Mouse (Mus musculus) urinary bladder, postnatal 25 days (tissue): ENCODE measurements around the gene Cavin2.
A peak's percentile ranks its signal among the peaks of the same experiment; 100 is the strongest.

ENCODE experiments used
- DNase-seq: peaks from one replicate; pipeline ENCODE4 v3.0.0; 2022; ENCODE audit warnings: low spot score

Gene Cavin2

DNA sequence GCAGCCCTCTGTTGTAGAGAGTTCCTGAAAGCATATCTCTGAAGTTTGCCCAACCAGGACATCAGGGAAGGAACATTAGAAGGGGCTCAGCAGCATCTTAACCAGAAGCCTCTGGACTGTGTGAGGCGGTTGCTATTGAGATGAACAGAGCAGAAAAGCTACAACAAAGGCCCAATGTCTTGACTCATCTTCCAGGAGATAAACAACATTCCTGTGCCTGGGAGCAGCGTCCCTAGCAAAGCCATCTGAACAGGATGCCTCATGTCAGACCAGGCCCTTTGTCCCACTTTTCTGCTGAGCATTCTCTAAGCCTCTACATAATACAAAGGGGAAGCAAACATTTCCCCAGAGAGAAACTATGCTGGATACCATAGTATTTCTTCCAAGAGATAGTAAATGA lies 26.6 kb downstream of the Cavin2 start:
- DNase-seq, result no peak

DNA sequence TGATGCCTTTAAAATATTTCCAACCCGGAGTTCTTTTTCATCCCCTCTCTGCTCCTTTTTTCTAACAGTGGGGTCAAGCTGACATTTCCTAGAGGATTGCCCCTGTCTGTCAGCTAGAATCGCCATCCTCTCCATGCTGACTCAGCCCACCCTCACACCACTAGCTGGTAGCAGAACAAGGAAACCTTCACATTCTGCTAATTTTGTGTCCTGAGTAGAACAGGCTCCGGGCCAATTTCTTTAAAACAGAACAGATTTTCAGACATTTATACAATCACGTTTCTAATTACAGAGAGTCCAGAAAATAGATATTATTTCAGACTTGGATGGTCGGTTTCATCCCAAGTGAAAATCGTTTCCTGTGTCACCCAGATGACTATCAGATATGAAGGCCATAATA lies 34.6 kb downstream of the Cavin2 start:
- DNase-seq, result no peak

GRCm38 (mm10) chr1:51328541-51328940 lies 39.6 kb downstream of the Cavin2 start:
- DNase-seq, result no peak

- DNase-seq, result no peak
These were observed 44.1 kb downstream of the Cavin2 start for GRCm38 (mm10) chr1:51332986-51333385.

DNA sequence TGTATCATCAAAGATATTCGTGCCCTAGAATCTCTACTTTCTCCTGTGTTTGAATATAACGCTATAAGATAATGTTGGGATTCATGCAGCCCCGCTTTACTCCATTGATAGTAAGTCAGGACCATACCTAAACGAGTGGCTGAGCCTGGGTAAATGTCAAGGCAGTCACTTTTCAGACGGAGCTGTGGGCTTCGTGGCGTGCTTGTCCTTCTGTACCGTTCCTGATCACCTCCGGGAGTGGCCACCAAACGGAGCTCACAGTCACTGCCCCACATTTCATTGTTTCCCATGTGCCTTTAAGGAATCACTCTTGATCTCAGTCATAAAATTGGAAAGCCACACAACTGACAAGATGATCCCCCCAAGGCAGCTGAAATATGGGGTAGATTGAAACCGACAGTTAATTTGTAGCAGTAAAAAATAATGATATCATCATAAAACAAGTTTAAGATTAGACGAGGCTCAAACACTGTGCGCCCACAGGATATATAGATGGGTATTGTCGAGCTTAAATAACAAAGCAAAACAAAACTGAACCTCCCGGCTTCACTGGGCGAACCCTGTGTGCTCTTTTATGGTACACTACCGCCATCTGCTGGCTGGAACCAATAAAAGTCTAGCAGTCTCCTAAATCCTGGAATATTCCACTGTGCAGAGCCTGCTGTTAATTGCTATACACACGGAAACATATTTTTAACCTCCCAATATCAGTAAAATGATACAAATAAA lies 44.8 kb downstream of the Cavin2 start:
- DNase-seq, result peak; percentile 88

GRCm38 (mm10) chr1:51334289-51334688 lies 45.4 kb downstream of the Cavin2 start:
- no peak for DNase-seq

- no peak for DNase-seq
These were observed 46.2 kb downstream of the Cavin2 start for GRCm38 (mm10) chr1:51335081-51335480.

- DNase-seq, result no peak
These were observed 55.2 kb downstream of the Cavin2 start for GRCm38 (mm10) chr1:51344160-51344559.

- DNase-seq, result no peak
These were observed 58.7 kb downstream of the Cavin2 start for GRCm38 (mm10) chr1:51347596-51347995.

- no peak for DNase-seq
These were observed 59.7 kb downstream of the Cavin2 start for GRCm38 (mm10) chr1:51348631-51349030.

GRCm38 (mm10) chr1:51349291-51349967 lies 60.5 kb downstream of the Cavin2 start:
- no peak for DNase-seq
